Mouse (Mus musculus) embryonic stem cell, embryonic (primary cell): Measurements from ENCODE around the gene Arsa.

Experiments used
- CTCF ChIA-PET, 4 experiments: fragments of 300-600 bp in 2 of 4; fragments of 350-600 bp in 2 of 4; sonication (Branson Sonifier 250); formaldehyde crosslinking; loops; one replicate each; lab custom pipeline; 2022; ENCODE audit warnings: inconsistent platforms in 2 of 4; lab: Charles Lee
- POLR2A ChIA-PET, 4 experiments: fragments of 300-600 bp in 2 of 4; fragments of 350-600 bp in 2 of 4; sonication (Branson Sonifier 250); formaldehyde crosslinking; loops; one replicate each; lab custom pipeline; 2022; ENCODE audit warnings: antibody characterized with exemption in 4 of 4, inconsistent platforms in 1 of 4; lab: Charles Lee

Gene Arsa

DNA sequence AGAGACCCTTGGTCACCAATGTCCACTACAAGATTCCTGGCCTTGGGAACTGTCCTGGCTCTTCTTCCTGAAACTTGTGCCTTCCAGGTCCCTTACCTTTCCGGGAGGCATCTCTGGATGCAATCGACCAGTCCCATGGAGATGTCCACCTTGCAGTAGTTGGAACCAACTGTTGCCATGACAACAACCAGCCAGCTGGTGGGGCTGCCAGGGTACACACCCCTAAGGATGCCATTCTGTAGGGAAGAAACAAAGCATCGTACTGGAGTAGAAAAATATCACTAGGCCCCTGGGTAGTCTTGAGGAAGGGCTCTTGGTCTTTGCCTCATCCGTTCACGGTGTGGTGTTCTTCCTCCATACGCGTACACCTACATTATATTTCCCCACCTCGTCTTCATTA, 52.6 kb downstream of the Arsa start:
- ChIA-PET POLR2A (interaction anchor here (0.5 to 2.0 kb wide), 17 partner anchors 10 to 694 kb away, joined by 3 to 19 read pairs (median 5); partner anchors contain the start of genes Odf3b (in 2 of the 4), Lmf2 (in 1 of the 4), Mapk8ip2 (in 1 of the 4) and Ncaph2 (in 1 of the 4)), CTCF (interaction anchor here in 3 of 4 experiments (1.0 to 1.7 kb wide), 3 partner anchors 51 to 296 kb away, joined by 3 to 6 read pairs (median 4); partner anchors contain the start of genes Hdac10 (in 1 of the 3) and Sco2 (in 1 of the 3))
